Mouse (Mus musculus) mesoderm, embryonic 11.5 days (tissue): Measurements from ENCODE around the gene Slc9a8.
"Not testable (repeated sequence)": the region's sequence is repeated elsewhere in the genome, so short reads cannot be mapped to it uniquely, and the experiment has no call there.

Source experiments
- DNase-seq: peaks from one replicate; pipeline ENCODE4 v3.0.0-alpha.2; 2012; ENCODE audit warnings: low read depth, low spot score

The Slc9a8 gene

GRCm38 (mm10) chr2:167421330-167422149 lies at the start of gene Slc9a8:
Gene Slc9a8 (plus strand): TSS chr2:167421712.
- DNase-seq = peak; percentile 91

GRCm38 (mm10) chr2:167373266-167373665 lies 48.2 kb upstream of the Slc9a8 start:
- DNase-seq = no peak

- DNase-seq = no peak
Observed at GRCm38 (mm10) chr2:167374191-167374805, 47.2 kb upstream of the Slc9a8 start.

- DNase-seq = no peak
Observed at GRCm38 (mm10) chr2:167375135-167375534, 46.4 kb upstream of the Slc9a8 start.

GRCm38 (mm10) chr2:167375688-167376087 lies 45.8 kb upstream of the Slc9a8 start:
- DNase-seq = no peak

- peak; percentile 32 for DNase-seq
Observed at GRCm38 (mm10) chr2:167376160-167376564, 45.4 kb upstream of the Slc9a8 start.

GRCm38 (mm10) chr2:167377697-167378096 lies 43.8 kb upstream of the Slc9a8 start:
- DNase-seq = no peak

- no peak for DNase-seq
Observed at GRCm38 (mm10) chr2:167378972-167379371, 42.5 kb upstream of the Slc9a8 start.

GRCm38 (mm10) chr2:167380615-167381285 lies 40.8 kb upstream of the Slc9a8 start:
- DNase-seq = no peak

- no peak for DNase-seq
Observed at GRCm38 (mm10) chr2:167381596-167381995, 39.9 kb upstream of the Slc9a8 start.

GRCm38 (mm10) chr2:167382389-167382788 lies 39.1 kb upstream of the Slc9a8 start:
- no peak for DNase-seq

GRCm38 (mm10) chr2:167383666-167384083 lies 37.8 kb upstream of the Slc9a8 start:
- no peak for DNase-seq

GRCm38 (mm10) chr2:167386456-167386855 lies 35.1 kb upstream of the Slc9a8 start:
- no peak for DNase-seq

GRCm38 (mm10) chr2:167386998-167387397 lies 34.5 kb upstream of the Slc9a8 start:
- DNase-seq = no peak

GRCm38 (mm10) chr2:167394426-167394825 lies 27.1 kb upstream of the Slc9a8 start:
- no peak for DNase-seq

GRCm38 (mm10) chr2:167396420-167396819 lies 25.1 kb upstream of the Slc9a8 start:
- not testable (repeated sequence) for DNase-seq

GRCm38 (mm10) chr2:167399012-167399411 lies 22.5 kb upstream of the Slc9a8 start:
- DNase-seq = no peak

- DNase-seq = no peak
Observed at GRCm38 (mm10) chr2:167399646-167400045, 21.9 kb upstream of the Slc9a8 start.

- DNase-seq = no peak
Observed at GRCm38 (mm10) chr2:167403085-167403484, 18.4 kb upstream of the Slc9a8 start.

GRCm38 (mm10) chr2:167405101-167405880 lies 16.2 kb upstream of the Slc9a8 start:
- DNase-seq = no peak

- no peak for DNase-seq
Observed at GRCm38 (mm10) chr2:167407296-167407929, 14.1 kb upstream of the Slc9a8 start.
